Mouse (Mus musculus) cerebellum, postnatal 10 days (tissue): ENCODE results near the gene Slc6a4.
"Not testable (repeated sequence)": the region's sequence is repeated elsewhere in the genome, so short reads cannot be mapped to it uniquely, and the experiment has no call there.

Experiments used
- DNase-seq, 2 experiments: peaks; one replicate each; pipeline ENCODE4 v3.0.0; 2021; ENCODE audit warnings: mixed read lengths in 2 of 2

Gene Slc6a4

DNA sequence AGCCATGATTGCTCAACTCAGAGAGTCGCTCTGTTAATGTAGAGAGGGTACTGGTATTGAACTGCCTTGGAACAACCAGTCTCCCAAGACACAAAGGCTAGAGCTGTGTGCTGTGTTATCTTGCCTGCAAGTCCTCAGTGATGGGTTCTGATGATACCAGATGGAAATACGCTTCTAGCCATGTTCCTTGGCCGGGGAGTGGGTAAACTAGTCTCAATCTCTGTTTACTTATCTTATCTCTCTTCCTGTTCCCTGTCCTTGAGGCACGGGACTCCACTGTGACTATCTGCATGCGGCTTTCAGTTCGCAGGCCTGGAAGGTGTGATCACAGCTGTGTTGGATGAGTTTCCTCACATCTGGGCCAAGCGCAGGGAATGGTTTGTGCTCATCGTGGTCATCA, 21.1 kb downstream of the Slc6a4 start:
- DNase-seq: no peak

DNA sequence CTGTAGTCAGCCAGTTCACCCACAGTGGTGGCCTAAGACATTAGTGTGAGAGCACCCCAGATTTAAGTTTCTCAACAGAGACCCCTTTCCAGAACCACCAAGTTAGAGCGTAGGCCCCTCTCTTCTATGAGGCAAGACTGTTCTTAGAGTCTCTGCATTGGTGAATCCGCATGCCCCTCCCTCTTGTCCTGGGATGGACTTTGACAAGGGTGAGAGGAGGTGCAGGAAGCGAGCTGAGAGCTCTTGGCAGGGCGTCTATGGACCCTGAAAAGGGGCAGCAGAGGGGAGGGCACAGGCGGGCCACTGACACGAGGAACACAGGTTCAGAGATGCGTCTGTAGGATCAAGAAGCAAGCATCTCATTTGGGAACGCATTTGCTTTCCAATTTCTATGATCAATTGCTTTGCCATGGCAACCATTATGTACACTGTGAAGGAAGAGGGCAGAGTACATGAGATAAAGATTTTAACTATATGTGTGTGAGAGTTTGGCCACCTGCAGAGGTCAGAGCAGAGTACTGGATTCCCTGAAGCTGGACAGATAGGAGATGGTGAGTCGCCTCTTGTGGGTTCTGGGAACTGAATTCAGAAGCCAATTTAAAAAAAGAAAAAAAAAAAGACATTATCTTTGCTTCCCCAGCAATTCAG, 23.5 kb downstream of the Slc6a4 start:
- DNase-seq: no peak

DNA sequence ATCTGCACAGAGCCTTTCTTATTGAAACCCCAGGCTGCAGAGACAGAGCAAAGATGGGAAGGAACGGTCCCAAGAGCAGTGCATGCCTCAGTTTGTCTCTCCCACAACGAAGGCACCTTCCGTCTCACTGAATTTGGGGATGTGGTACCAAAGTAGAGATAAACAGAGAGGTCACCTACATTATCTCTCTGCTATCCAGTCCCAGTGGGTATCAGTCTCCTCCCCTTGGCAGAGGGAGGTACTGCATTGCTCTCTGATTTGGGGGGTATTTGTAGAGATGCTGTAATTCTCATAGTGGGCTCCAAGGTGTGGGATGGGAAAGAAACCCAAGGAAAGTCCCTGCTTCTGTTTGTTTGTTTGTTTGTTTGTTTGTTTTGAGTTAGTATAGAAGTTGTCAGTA, 28.2 kb downstream of the Slc6a4 start:
- DNase-seq: peak in 1 of 2 experiments; percentile 7

DNA sequence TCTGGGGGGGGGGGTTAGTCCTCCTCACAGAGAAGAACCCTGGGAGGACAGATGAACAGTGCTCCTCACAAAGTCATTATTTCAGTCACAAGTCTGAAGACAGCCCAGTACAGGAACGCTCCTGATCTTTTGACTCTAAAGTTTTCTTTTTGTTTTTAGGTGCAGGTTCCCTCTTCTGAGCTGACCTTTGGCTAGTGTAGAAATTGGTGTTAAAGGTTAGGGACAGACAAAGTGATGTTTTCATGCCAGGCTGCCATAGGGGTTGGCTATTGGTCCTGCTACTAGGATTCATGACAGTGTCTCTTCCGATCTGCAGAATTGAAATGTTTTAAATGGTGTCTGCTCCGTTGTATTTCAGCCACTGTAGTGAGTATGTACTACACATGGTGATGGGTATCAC, 29.8 kb downstream of the Slc6a4 start:
- DNase-seq: no peak

DNA sequence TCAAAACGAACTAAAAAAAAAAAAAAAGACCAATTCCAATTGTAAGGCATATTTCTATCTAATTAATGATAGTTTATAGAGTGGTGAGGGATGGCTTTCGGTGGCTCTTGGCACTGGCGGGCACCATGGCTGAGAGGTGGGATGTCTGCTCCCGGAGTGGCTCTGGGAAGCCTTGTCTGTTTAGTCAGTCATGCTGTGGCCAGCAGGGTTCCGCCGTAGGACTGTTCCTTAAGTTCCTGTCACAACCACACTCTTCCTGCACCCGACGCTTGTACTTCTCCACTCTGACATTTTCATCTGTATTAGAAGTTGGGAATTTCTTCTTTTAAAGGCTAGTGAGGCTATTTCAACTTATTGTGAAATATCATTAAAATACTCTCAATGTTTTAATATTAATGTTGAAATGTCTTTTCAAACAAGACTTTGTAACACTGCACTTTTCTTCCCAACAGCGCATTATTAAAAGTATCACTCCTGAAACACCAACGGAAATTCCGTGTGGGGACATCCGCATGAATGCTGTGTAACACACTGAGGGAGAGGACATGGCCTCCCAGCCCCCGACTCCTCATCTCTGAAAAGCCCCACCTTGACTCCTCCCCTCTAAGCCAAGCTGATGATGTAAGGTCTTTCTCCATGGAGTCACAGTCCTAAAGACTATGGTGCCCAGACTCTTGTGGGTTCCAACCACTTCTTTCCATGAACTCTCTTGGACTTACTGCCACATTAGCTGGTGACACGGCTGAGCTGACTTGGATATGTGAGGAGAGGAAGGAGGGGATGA, 32.9 kb downstream of the Slc6a4 start:
- DNase-seq: no peak

DNA sequence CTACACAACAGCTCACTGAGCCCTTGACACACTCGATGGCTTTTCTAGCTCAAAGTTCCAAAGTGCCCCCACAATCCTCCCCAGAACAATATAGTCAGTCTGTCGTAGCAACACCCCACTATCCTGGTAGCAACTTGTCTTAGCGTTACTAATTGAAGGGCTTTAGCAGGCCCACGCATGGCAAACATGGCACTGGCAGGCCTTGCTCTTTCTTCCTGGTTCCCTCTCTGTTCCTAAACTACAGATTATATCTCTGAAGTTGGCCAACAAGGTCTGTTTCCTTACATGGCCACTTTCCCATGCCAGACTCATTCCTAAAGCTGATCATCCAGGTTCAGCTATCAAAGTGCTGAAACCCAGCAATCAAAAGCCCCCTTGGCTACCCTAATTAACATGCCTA, 43.5 kb downstream of the Slc6a4 start:
- DNase-seq: no peak

DNA sequence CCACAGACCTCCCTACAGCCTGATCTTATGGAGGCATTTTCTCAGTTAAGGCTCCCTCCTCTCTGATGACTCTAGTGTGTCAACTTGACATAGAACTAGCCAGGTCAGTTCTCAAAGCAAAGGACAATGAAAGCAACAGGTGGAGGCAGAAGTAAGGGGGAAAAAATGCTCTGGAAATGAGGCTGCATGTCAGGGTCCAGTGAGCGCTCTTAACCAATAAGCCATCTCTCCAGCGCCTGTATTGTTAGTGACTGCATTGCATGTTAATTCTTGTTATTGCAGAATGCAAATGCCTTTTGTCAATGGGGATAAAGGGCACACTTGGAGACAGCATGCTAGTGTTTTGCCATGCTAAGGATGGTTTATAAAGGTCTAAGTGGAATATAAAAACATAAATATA, 44.4 kb downstream of the Slc6a4 start:
- no peak for DNase-seq

DNA sequence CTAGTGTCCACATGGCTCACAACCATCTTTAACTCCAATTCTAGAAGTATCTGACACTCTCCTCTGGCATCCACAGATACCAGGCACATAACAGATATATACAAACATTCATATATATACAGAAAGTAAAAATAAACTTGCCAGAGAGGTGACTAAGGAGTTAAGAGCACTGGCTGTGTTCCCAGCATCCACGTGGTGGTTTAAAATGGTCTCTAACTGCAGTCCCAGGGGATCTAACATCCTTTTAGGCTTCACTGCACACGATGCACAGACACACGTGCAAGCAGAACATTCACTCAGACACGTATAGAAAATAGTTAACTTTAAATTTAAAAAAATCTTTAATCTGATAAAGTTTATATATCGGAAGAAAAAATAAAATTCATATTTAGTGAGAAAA, 63.5 kb downstream of the Slc6a4 start:
- no peak for DNase-seq

DNA sequence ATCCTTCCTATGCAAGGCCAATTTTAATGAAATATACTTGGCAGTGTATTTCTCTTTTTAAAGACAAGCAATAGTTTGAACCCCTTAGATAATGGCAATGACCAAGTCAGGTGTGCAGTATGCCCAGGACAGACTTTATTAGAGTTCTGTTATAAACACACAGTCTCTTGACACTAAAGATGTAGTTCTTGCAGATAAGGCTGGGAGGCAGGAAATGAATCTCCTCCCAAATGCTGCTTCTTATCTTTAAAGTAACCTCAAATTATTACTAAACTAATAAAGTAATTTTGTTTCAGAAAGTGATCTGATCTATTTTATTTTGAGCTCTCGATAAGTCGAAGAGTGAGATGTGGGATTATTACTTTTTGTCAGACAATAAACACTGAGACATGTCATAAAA, 65.0 kb downstream of the Slc6a4 start:
- DNase-seq: no peak

DNA sequence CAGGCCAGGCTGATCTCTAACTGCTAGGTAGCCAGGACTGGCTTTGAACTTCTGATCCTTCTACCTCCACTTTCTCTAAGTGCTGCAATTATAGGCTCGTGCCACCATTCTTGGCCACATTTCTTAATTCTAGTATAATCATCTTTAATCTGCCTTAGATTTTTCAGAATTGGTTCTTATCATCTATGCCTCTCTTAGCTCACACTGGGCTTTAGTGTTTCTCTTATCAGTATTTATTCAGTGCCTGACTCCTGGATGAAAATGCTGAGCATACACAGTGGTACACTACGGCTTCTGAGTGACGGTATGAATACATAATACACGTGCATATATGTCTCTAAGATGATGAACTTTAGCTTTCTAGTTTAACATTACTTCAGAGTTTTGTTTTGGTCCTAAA, 70.4 kb downstream of the Slc6a4 start:
- no peak for DNase-seq

DNA sequence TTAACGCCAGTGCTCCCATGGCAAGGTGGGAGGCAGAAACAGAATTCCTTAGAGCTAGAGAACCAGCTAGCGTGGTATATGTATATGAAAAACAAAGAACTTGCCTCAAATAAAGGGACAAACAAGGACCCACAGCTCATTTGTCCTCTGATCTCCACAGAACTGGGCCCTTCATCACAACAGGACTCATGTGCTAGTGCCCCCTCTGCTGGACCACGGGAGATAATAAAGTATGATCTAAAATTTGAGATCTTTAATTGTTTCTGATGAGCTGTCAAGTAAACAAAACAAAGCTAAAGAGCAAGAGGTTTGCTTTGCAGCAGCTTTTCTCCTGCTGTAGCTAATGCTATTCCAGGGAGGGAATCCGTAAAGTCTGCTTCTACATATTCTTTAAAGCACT, 72.3 kb downstream of the Slc6a4 start:
- peak; percentile 47 to 57 for DNase-seq

DNA sequence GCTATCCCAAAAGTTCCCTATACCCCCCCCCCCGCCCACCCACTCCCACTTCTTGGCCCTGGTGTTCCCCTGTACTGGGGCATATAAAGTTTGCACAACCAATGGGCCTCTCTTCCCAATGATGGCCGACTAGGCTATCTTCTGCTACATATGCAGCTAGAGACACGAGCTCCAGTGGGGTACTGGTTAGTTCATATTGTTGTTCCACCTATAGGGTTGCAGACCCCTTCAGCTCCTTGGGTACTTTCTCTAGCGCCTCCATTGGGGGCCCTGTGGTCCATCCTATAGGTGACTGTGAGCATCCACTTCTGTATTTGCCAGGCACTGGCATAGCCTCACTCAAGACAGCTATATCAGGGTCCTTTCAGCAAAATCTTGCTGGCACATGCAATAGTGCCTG, 78.9 kb downstream of the Slc6a4 start:
- DNase-seq: not testable (repeated sequence)

DNA sequence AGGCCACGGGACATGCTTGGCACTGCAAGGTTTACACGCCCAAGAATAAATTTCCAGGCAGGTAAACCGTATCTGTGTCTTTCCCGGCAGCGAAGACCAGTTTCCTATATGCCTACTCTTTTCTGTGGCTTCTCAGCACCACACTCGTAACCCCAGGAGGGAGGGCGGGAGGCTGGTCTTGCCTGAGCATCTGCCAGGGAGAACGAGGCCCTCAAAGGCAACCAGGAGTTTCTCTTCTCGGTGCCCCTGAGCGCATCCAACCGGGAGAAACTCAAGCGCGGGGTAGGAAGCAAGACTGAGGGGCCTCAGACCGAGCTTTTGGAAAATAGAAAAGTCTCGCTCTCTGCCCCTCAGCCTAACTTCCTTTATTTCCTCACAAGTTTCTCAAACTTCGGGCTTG, 79.4 kb downstream of the Slc6a4 start:
- DNase-seq: peak; percentile 52 to 53

DNA sequence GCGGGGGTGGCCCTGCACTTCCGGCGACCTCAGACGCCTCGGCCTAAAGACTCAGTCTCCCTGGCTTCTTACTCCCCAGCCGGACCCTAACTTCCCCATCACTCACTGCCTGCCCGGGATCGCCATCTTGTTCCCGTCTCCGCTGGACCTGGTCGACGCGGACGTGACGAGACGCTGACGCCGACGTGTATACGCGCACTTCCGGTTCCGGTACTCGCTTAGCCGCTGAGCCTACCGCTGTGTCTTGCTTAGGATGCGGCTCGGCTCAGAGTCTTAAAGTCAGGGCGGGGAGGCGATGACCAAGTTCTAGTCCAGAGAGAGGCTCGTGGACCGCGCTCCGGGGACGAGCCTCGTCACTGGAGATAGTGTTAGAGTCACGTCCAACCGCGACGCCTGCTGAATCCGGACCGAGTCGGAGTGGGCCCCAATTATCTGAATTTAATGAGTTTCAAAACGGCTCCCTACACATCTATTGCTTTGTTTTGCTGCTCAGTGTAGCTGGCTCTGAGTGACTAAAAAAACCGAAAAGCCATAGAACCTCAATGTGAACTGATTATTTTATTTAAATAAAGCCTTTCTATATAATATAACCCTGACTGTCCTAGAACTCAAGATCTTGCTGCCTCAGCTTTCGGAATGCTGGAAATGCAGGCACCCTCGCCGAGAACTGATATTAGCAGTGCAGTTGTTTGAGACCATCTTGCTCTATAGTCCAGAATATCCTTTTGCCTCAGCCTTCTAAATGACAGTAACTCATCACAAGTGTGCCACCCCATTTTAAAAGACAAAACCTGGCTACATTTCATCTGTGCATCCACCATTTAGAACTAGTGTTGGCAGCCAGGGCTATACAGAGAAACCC, 80.1 kb downstream of the Slc6a4 start, which contains the start of gene Nsrp1:
Gene Nsrp1, minus strand, starts transcription at position 163 of the 862 bp plus-strand sequence.
- peak; percentile 95 to 96 for DNase-seq

DNA sequence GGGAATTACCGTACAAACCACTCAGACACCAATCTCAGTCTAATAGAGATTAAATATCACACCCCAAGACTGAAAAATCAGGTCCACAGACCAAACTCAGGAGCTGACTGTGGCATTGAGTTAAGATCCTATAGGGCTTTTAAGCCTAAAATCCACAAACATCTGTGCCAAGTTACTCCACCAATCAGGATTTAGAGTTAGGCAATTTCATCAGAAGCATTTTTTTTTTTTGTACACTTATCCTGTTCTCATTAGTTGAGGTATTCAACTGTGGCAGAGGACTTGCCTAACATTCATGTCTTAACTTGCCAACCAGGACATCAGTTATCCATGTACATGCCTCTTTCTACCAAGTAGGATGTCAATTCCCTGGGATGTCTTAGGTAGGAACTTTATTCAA, 81.0 kb downstream of the Slc6a4 start:
- no peak for DNase-seq
